Mouse (Mus musculus): ENCODE data around the gene Itpkc.
A peak's percentile ranks its signal among the peaks of the same experiment; 100 is the strongest.

DNA sequence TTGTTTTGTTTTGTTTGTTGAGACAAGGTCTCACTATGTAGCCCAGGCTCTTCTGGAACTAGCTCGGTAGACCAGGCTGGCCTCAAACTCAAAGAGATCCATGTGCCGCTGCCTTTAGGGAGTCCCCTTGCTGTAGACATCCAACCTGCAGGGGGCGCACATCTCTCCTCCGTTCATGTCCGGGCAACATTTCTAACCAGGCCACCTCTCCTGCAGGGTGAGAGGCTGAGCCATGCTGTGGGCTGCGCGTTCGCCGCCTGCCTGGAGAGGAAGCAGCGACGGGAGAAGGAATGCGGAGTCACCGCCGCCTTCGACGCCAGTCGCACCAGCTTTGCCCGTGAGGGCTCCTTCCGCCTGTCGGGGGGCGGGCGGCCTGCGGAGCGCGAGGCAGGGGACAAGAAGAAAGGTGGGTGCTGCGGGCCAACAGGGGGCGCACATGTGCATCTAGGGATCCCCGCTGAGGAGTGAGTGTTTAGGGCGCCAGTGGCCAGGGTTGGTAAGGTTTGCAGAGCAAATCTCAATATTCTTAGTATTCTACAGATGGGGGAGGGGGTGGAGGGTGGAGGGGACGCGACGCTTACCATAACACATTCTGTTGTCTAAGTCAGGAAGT, 45.4 kb upstream of the Itpkc start:
- TF ChIP-seq POLR2A (IDR thresholded peaks at IDR 0.05; ENCODE audit: control insufficient read depth, low read depth, low read length): no peak
- peak; percentile 74 for TF ChIP-seq CTCF (IDR thresholded peaks at IDR 0.05; ENCODE audit: control insufficient read depth, insufficient read depth, insufficient replicate concordance, low read depth, low read length)
